Mouse (Mus musculus): ENCODE results near the gene Zc3h12d. TPM values are rescaled to one million over a fixed set of nuclear protein-coding genes. Genes with fewer than 3 reads are reported as not detected.
A peak's percentile ranks its signal among the peaks of the same experiment; 100 is the strongest.
"Not testable (repeated sequence)": the region's sequence is repeated elsewhere in the genome, so short reads cannot be mapped to it uniquely, and the experiment has no call there.

Gene Zc3h12d
- polyA plus RNA-seq, 1 experiment from 2014 or later: 0.37 TPM

GRCm38 (mm10) chr10:7863411-7863810, 31.1 kb downstream of the Zc3h12d start:
- H3K4me2 ChIP-seq: no peak overlapping the region
- H3K27me3 ChIP-seq: peaks cover 20% of the 10 kb centered on the region
- 94% methylated on average over 6 of the region's 6 CpGs for WGBS
- H3K9me3 ChIP-seq: no peaks in the 10 kb centered on the region
- no peak overlapping the region for H3K9ac ChIP-seq
- H3K4me1 ChIP-seq: peaks cover 25% of the 10 kb centered on the region
- no peak overlapping the region for H3K4me3 ChIP-seq
- no peaks in the 10 kb centered on the region for H3K36me3 ChIP-seq
- no peak overlapping the region for H3K27ac ChIP-seq
- ATAC-seq (ENCODE audit: insufficient number of reproducible peaks, low FRiP score, low TSS enrichment, low read depth): no peak

DNA sequence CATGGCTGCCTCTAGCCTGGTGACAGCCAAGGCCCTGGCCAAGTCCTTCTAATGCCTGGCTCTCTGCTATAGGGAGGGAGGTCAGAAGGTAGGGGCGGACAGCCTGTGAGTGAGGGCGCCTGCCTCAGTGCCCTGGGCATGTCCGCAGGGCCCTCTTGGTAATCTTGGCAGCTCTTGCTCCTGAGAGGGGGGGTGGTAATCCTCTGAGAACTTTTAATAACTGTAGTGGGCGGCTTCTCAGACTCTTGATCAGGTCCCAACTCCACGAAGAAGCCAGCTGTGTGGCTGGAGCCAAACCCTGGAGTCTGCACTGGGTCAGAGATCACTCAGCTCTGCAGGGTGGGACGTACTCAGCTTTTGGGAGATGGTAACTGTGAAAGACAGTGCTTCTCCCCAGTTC, 31.9 kb downstream of the Zc3h12d start:
- H3K4me1 ChIP-seq: peaks cover 25% of the 10 kb centered on the region
- H3K4me3 ChIP-seq: no peak overlapping the region
- H3K9ac ChIP-seq: no peak overlapping the region
- 51% methylated on average over 6 of the region's 6 CpGs for WGBS
- H3K27me3 ChIP-seq: peaks cover 23% of the 10 kb centered on the region
- no peak overlapping the region for H3K27ac ChIP-seq
- H3K4me2 ChIP-seq: no peak overlapping the region
- ATAC-seq (ENCODE audit: insufficient number of reproducible peaks, low FRiP score, low TSS enrichment, low read depth): no peak; the same call in 1 of the 2 replicates
- H3K36me3 ChIP-seq: no peaks in the 10 kb centered on the region
- no peaks in the 10 kb centered on the region for H3K9me3 ChIP-seq

GRCm38 (mm10) chr10:7864806-7865205, 32.5 kb downstream of the Zc3h12d start:
- Histone ChIP-seq H3K9ac (no peak overlapping the region), H3K4me2 (no peak overlapping the region), H3K27ac (no peak overlapping the region), H3K27me3 (peaks cover 27% of the 10 kb centered on the region), H3K36me3 (no peaks in the 10 kb centered on the region), H3K9me3 (no peaks in the 10 kb centered on the region), H3K4me1 (peaks cover 27% of the 10 kb centered on the region), H3K4me3 (no peak overlapping the region)
- no peak for ATAC-seq (ENCODE audit: insufficient number of reproducible peaks, low FRiP score, low TSS enrichment, low read depth)
- WGBS: 79% methylated on average over 3 of the region's 3 CpGs

DNA sequence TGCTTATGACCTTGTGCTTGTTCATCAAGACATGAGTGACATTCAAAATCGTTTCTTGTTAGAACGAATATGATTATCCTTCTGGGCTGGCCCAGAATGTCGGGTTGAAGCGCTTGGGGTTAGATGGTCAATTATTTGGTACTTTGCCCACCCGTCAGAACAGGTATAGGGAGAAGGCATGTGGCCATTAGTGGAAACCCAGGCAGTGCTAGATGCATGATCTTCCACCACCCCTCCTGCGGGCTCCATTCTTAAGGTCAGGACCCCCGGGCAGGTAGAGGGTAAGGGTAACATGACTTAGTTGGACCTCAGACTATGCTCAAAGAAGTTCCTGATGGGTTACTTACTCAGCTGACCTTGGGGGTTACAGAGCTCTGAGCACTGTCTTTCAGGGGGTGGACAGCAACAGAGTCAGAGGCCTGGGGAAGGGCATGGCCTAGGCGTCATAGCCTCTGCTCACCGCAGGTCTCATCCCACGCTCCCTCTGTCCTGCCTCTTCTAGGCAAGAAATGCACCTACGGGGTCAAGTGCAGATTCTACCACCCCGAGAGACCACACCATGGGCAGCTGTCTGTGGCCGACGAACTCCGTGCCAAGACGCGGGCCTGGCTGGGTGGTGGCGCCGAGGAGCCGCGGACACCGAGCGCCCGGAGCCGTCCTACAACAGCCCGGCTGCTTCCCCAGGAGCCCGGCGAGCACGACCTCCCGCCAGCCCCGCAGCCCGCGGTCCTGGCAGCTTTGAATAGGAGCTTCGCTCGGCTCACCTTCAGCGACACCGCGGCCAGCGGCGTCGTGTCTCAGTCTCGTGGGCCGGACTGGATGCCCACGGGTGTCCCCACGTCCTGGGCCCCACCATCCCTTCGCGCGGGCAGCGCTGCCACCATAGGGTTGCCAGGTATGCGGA, 34.7 kb downstream of the Zc3h12d start:
- WGBS: 19% methylated on average over 50 of the region's 50 CpGs
- 0 out of 2 replicates have a peak overlapping the region, but pooled peaks have one; percentile 7 for H3K9ac ChIP-seq
- H3K4me2 ChIP-seq: peak overlapping the region; percentile 66
- no peaks in the 10 kb centered on the region for H3K9me3 ChIP-seq
- H3K27ac ChIP-seq: no peak overlapping the region
- ATAC-seq (ENCODE audit: insufficient number of reproducible peaks, low FRiP score, low TSS enrichment, low read depth): no peak
- H3K4me3 ChIP-seq: peak overlapping the region; percentile 33
- peaks cover 27% of the 10 kb centered on the region for H3K27me3 ChIP-seq
- H3K4me1 ChIP-seq: peaks cover 22% of the 10 kb centered on the region
- H3K36me3 ChIP-seq: no peaks in the 10 kb centered on the region

DNA sequence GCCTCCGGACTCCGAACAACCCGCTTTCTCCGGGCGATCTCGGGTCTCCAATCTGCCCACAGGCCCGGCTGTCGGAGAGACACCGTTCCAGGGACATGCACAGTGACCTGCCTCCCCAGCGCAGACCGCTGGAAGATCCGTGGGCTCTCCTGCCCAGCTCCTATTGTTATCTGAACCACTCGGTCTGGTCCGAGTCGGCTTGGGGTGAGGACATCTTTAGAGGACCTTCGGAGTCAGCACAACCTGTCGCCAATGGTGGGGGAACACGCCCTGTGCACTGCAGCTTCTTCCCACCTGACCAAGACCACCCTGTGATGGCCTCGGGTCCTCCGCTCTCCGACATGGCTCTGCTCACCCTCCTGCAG, 35.4 kb downstream of the Zc3h12d start:
- Histone ChIP-seq H3K4me3 (peak overlapping the region; percentile 33), H3K9me3 (no peaks in the 10 kb centered on the region), H3K27me3 (peaks cover 27% of the 10 kb centered on the region), H3K27ac (no peak overlapping the region), H3K4me2 (peak overlapping the region; percentile 66), H3K9ac (0 out of 2 replicates have a peak overlapping the region, but pooled peaks have one; percentile 7), H3K4me1 (peaks cover 20% of the 10 kb centered on the region), H3K36me3 (no peaks in the 10 kb centered on the region)
- WGBS: 28% methylated on average over 21 of the region's 21 CpGs
- no peak for ATAC-seq (ENCODE audit: insufficient number of reproducible peaks, low FRiP score, low TSS enrichment, low read depth)

DNA sequence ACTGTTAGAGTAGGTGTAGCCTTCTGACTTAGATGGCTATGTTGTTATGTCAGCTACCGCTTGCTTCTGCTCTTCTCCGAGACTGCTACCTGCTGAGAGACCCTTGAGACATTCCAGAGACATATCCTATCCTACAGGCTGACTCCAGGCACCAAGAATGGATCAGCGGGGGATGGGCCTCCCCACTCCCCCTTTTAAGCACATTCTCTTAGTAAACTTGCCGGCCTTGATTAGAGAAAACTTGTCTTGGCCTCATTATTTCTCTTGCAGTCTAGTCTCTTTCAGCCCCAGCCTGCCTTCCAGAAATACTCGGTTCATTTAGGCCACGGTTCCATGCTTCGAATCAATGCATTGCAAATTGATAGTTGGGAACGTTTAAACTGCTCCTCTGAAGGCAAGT, 37.5 kb downstream of the Zc3h12d start:
- WGBS: 53% methylated on average over 8 of the region's 8 CpGs
- H3K9ac ChIP-seq: no peak overlapping the region

GRCm38 (mm10) chr10:7870571-7871315, 38.5 kb downstream of the Zc3h12d start:
- Histone ChIP-seq H3K27ac (no peak overlapping the region), H3K9me3 (no peaks in the 10 kb centered on the region), H3K4me2 (no peak overlapping the region), H3K9ac (no peak overlapping the region), H3K27me3 (peaks cover 27% of the 10 kb centered on the region), H3K4me3 (no peak overlapping the region), H3K4me1 (peaks cover 15% of the 10 kb centered on the region), H3K36me3 (no peaks in the 10 kb centered on the region)
- ATAC-seq (ENCODE audit: insufficient number of reproducible peaks, low FRiP score, low TSS enrichment, low read depth): peak; percentile 21; the same call in 1 of the 2 replicates
- WGBS: 61% methylated on average over 11 of the region's 11 CpGs

More for the DNA sequence above, 37.5 kb downstream of the Zc3h12d start:
- no peak overlapping the region for H3K4me2 ChIP-seq
- ATAC-seq (ENCODE audit: insufficient number of reproducible peaks, low FRiP score, low TSS enrichment, low read depth): no peak
- no peaks in the 10 kb centered on the region for H3K9me3 ChIP-seq
- H3K36me3 ChIP-seq: no peaks in the 10 kb centered on the region
- peaks cover 15% of the 10 kb centered on the region for H3K4me1 ChIP-seq
- peaks cover 27% of the 10 kb centered on the region for H3K27me3 ChIP-seq
- no peak overlapping the region for H3K27ac ChIP-seq
- H3K4me3 ChIP-seq: no peak overlapping the region

DNA sequence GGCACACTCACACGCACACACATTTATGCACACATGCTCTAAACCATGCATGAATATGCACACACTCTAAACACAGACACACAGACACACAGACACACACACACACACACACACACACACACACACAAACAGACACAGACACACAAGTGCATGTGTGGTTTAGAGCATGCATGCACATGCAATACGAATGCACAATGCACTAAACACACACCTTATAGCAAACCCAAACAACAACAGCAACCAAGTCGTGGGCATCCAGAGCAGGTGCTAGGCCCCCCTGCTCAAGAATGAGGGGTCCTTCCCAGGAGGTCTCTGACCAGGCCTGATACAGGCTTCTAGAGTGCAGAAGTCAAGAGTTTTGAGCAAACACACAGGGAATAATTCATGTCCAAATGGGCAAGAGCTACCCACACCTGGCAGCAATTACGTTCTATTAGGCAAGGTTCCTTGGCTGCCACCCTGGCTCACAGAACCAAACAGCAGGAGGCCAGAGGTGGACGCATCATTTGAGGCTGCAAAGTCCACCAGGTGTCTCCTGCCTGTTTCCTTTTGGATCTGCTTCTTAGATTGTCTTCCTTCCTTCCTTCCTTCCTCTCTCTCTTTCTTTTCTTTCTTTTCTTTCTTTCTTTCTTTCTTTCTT, 39.2 kb downstream of the Zc3h12d start:
- H3K36me3 ChIP-seq: no peaks in the 10 kb centered on the region
- peaks cover 15% of the 10 kb centered on the region for H3K4me1 ChIP-seq
- peaks cover 26% of the 10 kb centered on the region for H3K27me3 ChIP-seq
- H3K4me3 ChIP-seq: no peak overlapping the region
- no peak overlapping the region for H3K27ac ChIP-seq
- H3K4me2 ChIP-seq: no peak overlapping the region
- no peak for ATAC-seq (ENCODE audit: insufficient number of reproducible peaks, low FRiP score, low TSS enrichment, low read depth)
- no peak overlapping the region for H3K9ac ChIP-seq
- WGBS: 72% methylated on average over 5 of the region's 5 CpGs
- H3K9me3 ChIP-seq: no peaks in the 10 kb centered on the region

- H3K4me2 ChIP-seq: no peak overlapping the region
- no peak overlapping the region for H3K9ac ChIP-seq
- H3K4me1 ChIP-seq: peaks cover 6% of the 10 kb centered on the region; the same call in 1 of the 2 replicates
- H3K27ac ChIP-seq: no peak overlapping the region
- WGBS: 74% methylated on average over 7 of the region's 7 CpGs
- H3K9me3 ChIP-seq: no peaks in the 10 kb centered on the region
- H3K4me3 ChIP-seq: no peak overlapping the region
- no peaks in the 10 kb centered on the region for H3K36me3 ChIP-seq
- H3K27me3 ChIP-seq: peaks cover 4% of the 10 kb centered on the region; the same call in 1 of the 2 replicates
- no peak for ATAC-seq (ENCODE audit: insufficient number of reproducible peaks, low FRiP score, low TSS enrichment, low read depth)
Observed at GRCm38 (mm10) chr10:7874194-7874593, 41.9 kb downstream of the Zc3h12d start.

- H3K36me3 ChIP-seq; H3K4me1 ChIP-seq; H3K27me3 ChIP-seq; H3K9me3 ChIP-seq; H3K27ac ChIP-seq; H3K4me2 ChIP-seq; H3K4me3 ChIP-seq; ATAC-seq (ENCODE audit: insufficient number of reproducible peaks, low FRiP score, low TSS enrichment, low read depth); H3K9ac ChIP-seq: not testable (repeated sequence)
- WGBS: 93% methylated on average over 3 of the region's 3 CpGs
Observed at GRCm38 (mm10) chr10:7880283-7880682, 48.0 kb downstream of the Zc3h12d start.

- no peaks in the 10 kb centered on the region for H3K9me3 ChIP-seq
- ATAC-seq (ENCODE audit: insufficient number of reproducible peaks, low FRiP score, low TSS enrichment, low read depth): no peak
- H3K27me3 ChIP-seq: no peaks in the 10 kb centered on the region
- H3K4me1 ChIP-seq: no peaks in the 10 kb centered on the region
- H3K27ac ChIP-seq: no peak overlapping the region
- 86% methylated on average over 3 of the region's 3 CpGs for WGBS
- H3K9ac ChIP-seq: no peak overlapping the region
- H3K36me3 ChIP-seq: no peaks in the 10 kb centered on the region
- H3K4me3 ChIP-seq: no peak overlapping the region
- no peak overlapping the region for H3K4me2 ChIP-seq
Observed at GRCm38 (mm10) chr10:7881971-7882370, 49.7 kb downstream of the Zc3h12d start.
